Comparison of ENCODE assay signal across 9 mouse cellular contexts in genomic region chr5:75153961-75154620, GRCm38 (mm10). TPM values are rescaled to one million over a fixed set of nuclear protein-coding genes. Genes with fewer than 3 reads are reported as not detected.
DNase-seq lines count a peak whose midpoint lies in the region; ATAC-seq lines count a peak whose summit lies in the region.
"Had no signal": no experiment of that assay in that cellular context is flagged by ENCODE, and none has a peak within 500 bp of the region (broad histone marks: within the 10 kb centered on the region; RNA-seq: fewer than 3 reads in every experiment).

No protein-coding gene starts in this region.

- H3K9me3 ChIP-seq in embryonic facial prominence, embryonic 12.5 days = no peaks in the 10 kb centered on the region
- H3K9me3 ChIP-seq in heart, embryonic 13.5 days = no peaks in the 10 kb centered on the region
- H3K9me3 ChIP-seq in midbrain, embryonic 12.5 days = no peaks in the 10 kb centered on the region

- peak overlapping the region; percentile 76 for H3K4me2 ChIP-seq in embryonic facial prominence, embryonic 12.5 days (replicated peaks)
- H3K4me2 ChIP-seq in heart, embryonic 13.5 days = peak overlapping the region; percentile 92
- peak overlapping the region; percentile 30 for H3K4me2 ChIP-seq in midbrain, embryonic 12.5 days (replicated peaks)

- H3K36me3 ChIP-seq in embryonic facial prominence, embryonic 12.5 days = peaks cover 5% of the 10 kb centered on the region; the same call in 1 of the 2 replicates
- no peaks in the 10 kb centered on the region for H3K36me3 ChIP-seq in heart, embryonic 13.5 days
- no peaks in the 10 kb centered on the region for H3K36me3 ChIP-seq in midbrain, embryonic 12.5 days

- no peaks in the 10 kb centered on the region; the same call in 1 of the 2 replicates for H3K27me3 ChIP-seq in embryonic facial prominence, embryonic 12.5 days
- H3K27me3 ChIP-seq in heart, embryonic 13.5 days (replicated peaks) = peaks cover 61% of the 10 kb centered on the region
- peaks cover 91% of the 10 kb centered on the region for H3K27me3 ChIP-seq in midbrain, embryonic 12.5 days

- no peak for ATAC-seq in embryonic facial prominence, embryonic 12.5 days (ENCODE audit: insufficient number of reproducible peaks, insufficient read depth, low FRiP score, low TSS enrichment)
- ATAC-seq in heart, embryonic 13.5 days (ENCODE audit: extremely low read depth, insufficient number of reproducible peaks, low FRiP score, low TSS enrichment) = no peak
- ATAC-seq in midbrain, embryonic 12.5 days (ENCODE audit: low FRiP score, low read depth) = no peak
- no peak for ATAC-seq in activated CD4-positive, CD25-positive, alpha-beta regulatory T cell, adult 4 months
- ATAC-seq: Patski had no signal

- H3K4me3 ChIP-seq in embryonic facial prominence, embryonic 12.5 days = peak overlapping the region; percentile 79
- peak overlapping the region; percentile 62 for H3K4me3 ChIP-seq in heart, embryonic 13.5 days
- H3K4me3 ChIP-seq in midbrain, embryonic 12.5 days = peak overlapping the region; percentile 44

- peak; percentile 41 for DNase-seq in retina, embryonic 14.5 days (ENCODE audit: low spot score)
- no peak for DNase-seq in retina, postnatal 1 day
- peak; percentile 46 for DNase-seq in kidney, postnatal 10 days
- DNase-seq in layer of hippocampus, adult 8-10 months (ENCODE audit: low spot score in 2 of 2) = no peak

- H3K27ac ChIP-seq in embryonic facial prominence, embryonic 12.5 days = peak overlapping the region; percentile 100
- H3K27ac ChIP-seq in heart, embryonic 13.5 days (replicated peaks) = peak overlapping the region; percentile 91
- no peak overlapping the region for H3K27ac ChIP-seq in midbrain, embryonic 12.5 days (replicated peaks)

- WGBS in embryonic facial prominence, embryonic 12.5 days = under 1% methylated on average over 27 of the region's 27 CpGs
- WGBS in heart, embryonic 13.5 days = 1% methylated on average over 27 of the region's 27 CpGs
- under 1% methylated on average over 27 of the region's 27 CpGs for WGBS in midbrain, embryonic 12.5 days

- H3K4me1 ChIP-seq in embryonic facial prominence, embryonic 12.5 days = peaks cover 29% of the 10 kb centered on the region
- H3K4me1 ChIP-seq in heart, embryonic 13.5 days = peaks cover 53% of the 10 kb centered on the region
- peaks cover 45% of the 10 kb centered on the region for H3K4me1 ChIP-seq in midbrain, embryonic 12.5 days

- peak overlapping the region; percentile 95 for H3K9ac ChIP-seq in embryonic facial prominence, embryonic 12.5 days
- H3K9ac ChIP-seq in heart, embryonic 13.5 days = peak overlapping the region; percentile 88
- H3K9ac ChIP-seq in midbrain, embryonic 12.5 days (replicated peaks) = peak overlapping the region; percentile 37; the same call in 1 of the 2 replicates

RNA-seq across cellular contexts. Expression of gene Pdgfra, which starts 2.0 kb away (rescaled TPM):
- polyA plus RNA-seq in embryonic facial prominence, embryonic 12.5 days (2016; fragmentation: Nextera tagmentation; extraction: Ambion mirVana) = 125 and 127 TPM in 2 replicates
- 16.6 and 20.7 TPM in 2 replicates for polyA plus RNA-seq in heart, embryonic 13.5 days (2015; fragmentation: Nextera tagmentation; extraction: Ambion mirVana)
- 15.7 and 23.2 TPM in 2 replicates for polyA plus RNA-seq in midbrain, embryonic 12.5 days (2016; fragmentation: Nextera tagmentation; extraction: Ambion mirVana)
- polyA plus RNA-seq in activated CD4-positive, CD25-positive, alpha-beta regulatory T cell, adult 4 months (2017; shearing (Covaris generic)) = not detected
- total RNA-seq in layer of hippocampus, adult 8-10 months (2022) = 10 to 100 TPM; 35.8 to 45.2 (median 38.4) TPM

Comparison
In these comparisons a context has a peak if more than half of its experiments do, and no peak if none do; other contexts are left out.
1. DNase-seq: peak in retina, embryonic 14.5 days (single experiment) and kidney, postnatal 10 days (single experiment); none in retina, postnatal 1 day (single experiment) and layer of hippocampus, adult 8-10 months (0 of 2).
2. H3K4me2 ChIP-seq: peak in every context shown above with its lines; median percentile 92 in heart, embryonic 13.5 days; 76 in embryonic facial prominence, embryonic 12.5 days; 30 in midbrain, embryonic 12.5 days.
3. H3K9ac ChIP-seq: peak in every context shown above with its lines; median percentile 95 in embryonic facial prominence, embryonic 12.5 days; 88 in heart, embryonic 13.5 days; 37 in midbrain, embryonic 12.5 days.
4. RNA of gene Pdgfra, which starts 2.0 kb away (polyA plus RNA-seq): 125 to 127 TPM in embryonic facial prominence, embryonic 12.5 days, 15.7 to 23.2 TPM in midbrain, embryonic 12.5 days and 16.6 to 20.7 TPM in heart, embryonic 13.5 days; not detected in activated CD4-positive, CD25-positive, alpha-beta regulatory T cell, adult 4 months; every median in the first group is over 10 times any median in the second.
5. Peak in every context shown above with its lines, with median percentiles within 50 percentile points of each other: H3K4me3 ChIP-seq.